Mouse (Mus musculus) thymus, adult 2 months (tissue): ENCODE measurements at regions not wholly inside any gene's neighbourhood (a gene's known extent, or its start where the extent isn't known, plus 50 kb on each side); places are given as distances from the start of the nearest gene placed in this dataset.

ENCODE experiments used
- CTCF ChIP-seq: fragments of 200-500 bp; IDR thresholded peaks from 2 replicates; pipeline ENCODE4 v1.5.1; 2012; ENCODE audit warnings: mild to moderate bottlenecking, control low read depth, low read length, moderate library complexity, borderline replicate concordance; ENCODE audit not compliant: control insufficient read depth, poor library complexity, insufficient read depth; ENCODE audit errors: extremely low read depth
- POLR2A ChIP-seq: fragments of 200-500 bp; IDR thresholded peaks from 2 replicates; pipeline ENCODE4 v1.6.1; 2012; ENCODE audit warnings: mild to moderate bottlenecking, low read length, control low read depth, moderate library complexity; ENCODE audit not compliant: control insufficient read depth, poor library complexity, insufficient read depth; ENCODE audit errors: extremely low read depth

DNA sequence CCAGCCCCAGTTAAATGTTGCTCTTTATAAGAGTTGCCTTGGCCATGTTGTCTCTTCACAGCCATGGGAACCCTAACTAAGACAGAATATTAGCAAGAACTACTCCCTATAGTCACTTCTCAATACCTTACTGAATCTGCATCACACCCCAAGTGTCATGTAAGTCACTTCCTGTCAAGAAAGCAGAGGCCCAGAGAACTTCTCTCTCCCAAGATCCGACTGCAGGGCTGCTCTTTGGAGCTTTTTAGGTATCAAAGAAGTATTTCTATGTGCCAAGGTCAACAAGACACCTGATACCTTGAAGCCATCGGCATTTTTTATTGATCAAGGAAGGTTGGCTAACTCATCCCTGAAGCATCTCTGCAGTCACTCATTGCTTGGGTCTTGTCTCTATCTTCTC lies 72.0 kb upstream of the Rap1b start:
- TF ChIP-seq POLR2A (no peak), CTCF (no peak)
